Mouse (Mus musculus): ENCODE measurements around the gene Rbm12b1.
"Not testable (repeated sequence)": the region's sequence is repeated elsewhere in the genome, so short reads cannot be mapped to it uniquely, and the experiment has no call there.

The Rbm12b1 gene

DNA sequence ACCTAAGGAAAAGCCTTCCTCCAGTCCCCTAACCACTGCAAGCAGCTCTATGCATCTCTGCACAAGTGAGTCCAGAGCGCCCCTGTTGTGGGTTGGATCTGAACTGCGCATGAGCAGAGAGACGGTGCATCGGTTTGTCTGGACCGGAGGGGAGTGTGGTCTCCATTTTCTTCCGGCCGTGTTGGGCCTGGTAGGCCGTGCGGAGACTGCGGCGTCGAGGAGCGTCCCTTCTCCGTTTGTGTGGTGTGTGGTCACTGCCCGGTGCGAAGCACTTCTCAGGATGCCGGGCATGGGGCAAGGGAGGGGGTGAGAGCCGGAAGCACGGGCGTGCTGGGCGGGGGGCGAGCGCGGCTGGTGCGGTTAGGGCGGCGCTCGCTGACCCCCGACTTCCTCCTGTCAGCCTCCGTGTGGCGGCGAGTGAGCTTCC is at the start of gene Rbm12b1:
Gene Rbm12b1, plus strand, starts transcription at position 124 of the 427 bp plus-strand sequence.
- DNase-seq = peak; percentile 75

- peak; percentile 4 for DNase-seq
Observed at GRCm38 (mm10) chr4:12140592-12141062, 563 bp downstream of the Rbm12b1 start.

GRCm38 (mm10) chr4:12141516-12141915 is 1.5 kb downstream of the Rbm12b1 start:
- DNase-seq = not testable (repeated sequence)

GRCm38 (mm10) chr4:12147660-12148059 is 7.6 kb downstream of the Rbm12b1 start:
- DNase-seq = no peak

- peak; percentile 3 for DNase-seq
Observed at GRCm38 (mm10) chr4:12170986-12171317, 30.9 kb downstream of the Rbm12b1 start.

DNA sequence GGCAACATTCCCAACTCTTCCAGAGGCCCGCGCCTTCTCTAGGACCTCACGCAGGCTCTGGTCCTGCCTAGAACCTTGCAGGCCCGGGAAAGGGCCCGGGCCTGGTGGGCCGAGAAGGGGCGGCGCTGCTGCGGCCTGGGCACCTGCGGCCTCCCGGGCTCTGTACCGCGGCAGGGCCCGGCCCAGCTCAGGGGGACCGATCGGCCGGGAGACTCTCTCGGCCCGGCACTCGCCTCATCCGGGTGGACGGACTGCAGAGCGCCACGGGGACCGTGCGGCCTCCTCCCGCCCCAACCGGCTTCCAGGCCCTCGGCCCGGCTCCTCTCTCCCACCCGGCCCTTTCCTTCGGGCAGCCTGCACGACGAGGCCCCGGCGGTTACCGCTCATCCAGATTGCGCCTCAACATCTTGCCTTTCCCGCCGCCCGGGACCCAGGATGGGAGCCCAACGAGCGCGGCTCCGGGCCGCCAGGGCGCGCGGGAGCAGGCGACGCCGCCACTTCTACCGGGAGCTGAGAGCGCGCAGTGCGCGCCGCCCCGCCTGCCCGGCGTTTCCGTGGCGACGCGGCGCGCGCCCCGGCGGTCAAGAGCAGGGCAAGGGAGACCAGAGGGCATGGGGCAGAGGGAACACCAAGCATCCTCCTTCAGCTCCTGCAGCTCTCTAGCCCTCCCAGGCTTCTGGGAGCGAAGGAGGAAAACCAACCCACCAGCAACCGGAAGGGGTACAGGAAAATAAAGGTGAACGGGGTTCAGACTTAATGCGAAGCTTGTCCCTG is 31.4 kb downstream of the Rbm12b1 start, which contains the start of gene Fam92a:
Gene Fam92a, minus strand, starts transcription at position 698 of the 774 bp plus-strand sequence.
- DNase-seq = peak; percentile 67

DNA sequence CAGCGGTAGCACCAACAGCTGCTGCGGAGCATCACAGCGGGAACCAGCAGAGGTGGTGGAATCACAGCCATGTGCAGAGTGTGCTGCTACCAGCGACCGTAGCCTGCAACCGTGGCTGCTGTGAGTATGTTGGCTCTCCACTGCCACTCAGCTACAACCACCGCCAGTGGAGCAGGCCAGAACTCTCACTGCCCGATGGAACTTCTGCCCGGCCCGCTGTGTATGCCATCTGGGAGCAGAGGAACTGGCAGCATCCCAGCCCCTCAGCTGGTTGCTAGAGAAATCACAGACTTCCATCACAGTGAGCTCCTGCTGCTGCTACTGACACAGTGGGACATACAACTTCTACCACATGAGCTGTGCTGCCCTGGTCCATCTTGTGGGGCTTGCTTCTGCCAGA is 38.9 kb downstream of the Rbm12b1 start:
- DNase-seq = no peak

All from lung, postnatal 36 days (tissue).